Mouse (Mus musculus) embryonic facial prominence, embryonic 11.5 days (tissue): Measurements from ENCODE around the gene Bhmt2. TPM values are rescaled to one million over a fixed set of nuclear protein-coding genes. Genes with fewer than 3 reads are reported as not detected.
A peak's percentile ranks its signal among the peaks of the same experiment; 100 is the strongest.

ENCODE experiments used
- ATAC-seq: fragments of 200-750 bp; cut with Nextera tagmentation; replicated peaks from 2 replicates; pipeline ENCODE4 v1.8.0; 2017; ENCODE audit warnings: low read depth; ENCODE audit not compliant: insufficient number of reproducible peaks, low FRiP score, low TSS enrichment
- DNase-seq: peaks from one replicate; pipeline ENCODE4 v3.0.0-alpha.2; 2015; ENCODE audit warnings: low spot score
- H3K27ac ChIP-seq: fragments of 300-500 bp; sonication (generic); replicated peaks from 2 replicates; pipeline ENCODE4 v1.5.1; 2014; ENCODE audit warnings: mild to moderate bottlenecking, low read depth, low read length, control low read depth
- H3K27me3 ChIP-seq: fragments of 300-500 bp; sonication (generic); 2 replicates; pipeline ENCODE4 v1.6.1; 2014; ENCODE audit warnings: mild to moderate bottlenecking, low read length, moderate library complexity, mixed read lengths; ENCODE audit not compliant: control insufficient read depth, insufficient read depth
- H3K36me3 ChIP-seq: fragments of 300-500 bp; sonication (generic); replicated peaks from 2 replicates; pipeline ENCODE4 v1.6.1; 2014; ENCODE audit warnings: low read depth, mild to moderate bottlenecking, low read length, moderate library complexity, mixed read lengths; ENCODE audit not compliant: control insufficient read depth, insufficient read depth
- H3K4me1 ChIP-seq: fragments of 300-500 bp; sonication (generic); 2 replicates; pipeline ENCODE4 v1.6.1; 2014; ENCODE audit warnings: low read length, mixed read lengths; ENCODE audit not compliant: control insufficient read depth, insufficient read depth
- H3K4me2 ChIP-seq: fragments of 300-500 bp; sonication (generic); 2 replicates; pipeline ENCODE4 v1.6.1; 2014; ENCODE audit warnings: low read depth, mild to moderate bottlenecking, control low read depth, low read length, moderate library complexity
- H3K4me3 ChIP-seq: fragments of 300-500 bp; sonication (generic); 2 replicates; pipeline ENCODE4 v1.5.1; 2014; ENCODE audit warnings: low read depth, low read length, control low read depth
- H3K9ac ChIP-seq: fragments of 300-500 bp; sonication (generic); replicated peaks from 2 replicates; pipeline ENCODE4 v1.6.1; 2014; ENCODE audit warnings: mild to moderate bottlenecking, control low read depth, low read length
- H3K9me3 ChIP-seq: fragments of 300-500 bp; sonication (generic); replicated peaks from 2 replicates; pipeline ENCODE4 v1.6.1; 2016; ENCODE audit warnings: mild to moderate bottlenecking, low read length, inconsistent platforms, mixed read lengths; ENCODE audit not compliant: control insufficient read depth
- WGBS: fragments of 180-500 bp; shearing (Covaris S2); extraction: QIAGEN DNeasy Blood & Tissue Kit; methylation state at CpG from one replicate; pipeline ENCODE4 v1.1.7; 2014; 5-methylcytosine and 5-hydroxymethylcytosine counted together
- polyA plus RNA-seq: library from polyadenylated mRNA; unstranded; fragments of >200 nt; fragmentation: Nextera tagmentation; extraction: Ambion mirVana; gene quantifications from 2 replicates; pipeline ENCODE4 v1.2.1, GENCODE M21; 2014

Gene Bhmt2
- polyA plus RNA-seq: not detected in 2 replicates

GRCm38 (mm10) chr13:93674131-93674561 lies at the start of gene Bhmt2, which contains the start of gene Dmgdh:
TSS of gene Bhmt2 (minus strand) at chr13:93674302.
TSS of gene Dmgdh (plus strand) at chr13:93674433.
- DNase-seq: no peak
- H3K4me1 ChIP-seq: no peaks in the 10 kb centered on the region

DNA sequence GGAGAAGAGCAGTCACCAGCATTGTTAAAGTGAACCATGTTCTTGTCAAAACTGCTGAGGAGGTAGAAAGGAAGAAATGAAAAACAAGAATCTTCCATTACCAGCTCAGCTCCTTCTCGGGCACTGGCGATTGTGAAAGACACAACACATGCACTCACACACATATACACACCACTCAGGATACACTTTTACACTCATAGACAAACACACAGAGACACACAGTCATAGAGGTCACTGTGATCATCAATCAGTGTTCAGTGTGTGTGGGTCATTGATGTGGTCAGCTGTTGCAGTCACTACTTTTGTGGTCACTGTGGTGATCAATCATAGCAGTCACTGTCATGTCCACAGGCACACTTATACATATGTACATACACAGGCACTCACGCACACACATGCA lies 49.4 kb upstream of the Bhmt2 start:
- Histone ChIP-seq H3K27me3 (no peaks in the 10 kb centered on the region), H3K36me3 (no peaks in the 10 kb centered on the region), H3K4me3 (no peak overlapping the region), H3K9ac (no peak overlapping the region), H3K4me1 (no peaks in the 10 kb centered on the region), H3K9me3 (no peaks in the 10 kb centered on the region), H3K27ac (no peak overlapping the region), H3K4me2 (no peak overlapping the region)
- DNase-seq (no peak), ATAC-seq (0 out of 2 replicates have a peak, but pooled peaks have one; percentile 34)
- 89% methylated on average over 3 of the region's 3 CpGs for WGBS

More at GRCm38 (mm10) chr13:93674131-93674561, at the start of gene Bhmt2, which contains the start of gene Dmgdh:
- ATAC-seq: no peak
- WGBS: 6% methylated on average over 24 of the region's 31 CpGs
- Histone ChIP-seq H3K27me3 (peaks cover 4% of the 10 kb centered on the region; the same call in 1 of the 2 replicates), H3K4me3 (0 out of 2 replicates have a peak within 1 kb of the TSS, but pooled peaks have one; percentile 8), H3K27ac (no peak within 1 kb of the TSS), H3K4me2 (peak within 1 kb of the TSS; percentile 30), H3K9me3 (no peaks in the 10 kb centered on the region), H3K9ac (no peak within 1 kb of the TSS; the same call in 1 of the 2 replicates), H3K36me3 (no peaks in the 10 kb centered on the region)

- no peaks in the 10 kb centered on the region for H3K27me3 ChIP-seq
- no peaks in the 10 kb centered on the region; the same call in 1 of the 2 replicates for H3K4me1 ChIP-seq
- H3K36me3 ChIP-seq: no peaks in the 10 kb centered on the region
- no peaks in the 10 kb centered on the region for H3K9me3 ChIP-seq
- WGBS: 78% methylated on average over 4 of the region's 4 CpGs
- no peak overlapping the region for H3K4me3 ChIP-seq
- no peak overlapping the region for H3K4me2 ChIP-seq
- no peak overlapping the region for H3K27ac ChIP-seq
- ATAC-seq: no peak
- no peak overlapping the region for H3K9ac ChIP-seq
- no peak for DNase-seq
Measured at GRCm38 (mm10) chr13:93721916-93722315, 47.8 kb upstream of the Bhmt2 start.

DNA sequence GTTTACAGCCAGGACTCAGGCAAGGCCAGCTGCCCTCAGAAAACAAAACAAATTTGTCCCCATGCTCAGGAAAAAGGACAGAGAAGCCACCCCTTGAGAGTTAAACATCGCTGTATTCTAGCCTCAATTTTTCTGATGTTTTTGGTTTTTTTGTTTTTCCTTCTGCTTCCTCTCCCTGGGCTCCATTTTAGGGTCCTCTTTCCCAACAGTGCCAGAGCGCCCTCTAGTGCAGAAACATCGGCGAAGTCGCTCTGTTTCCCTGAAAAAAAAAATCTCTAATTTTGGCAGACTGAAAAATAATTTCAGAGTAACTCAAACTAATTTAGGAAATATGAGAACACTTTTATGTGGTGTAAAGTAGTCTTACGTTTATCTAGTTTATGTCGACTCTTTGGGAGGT lies 44.8 kb upstream of the Bhmt2 start:
- Histone ChIP-seq H3K9ac (no peak overlapping the region), H3K9me3 (no peaks in the 10 kb centered on the region), H3K4me1 (no peaks in the 10 kb centered on the region; the same call in 1 of the 2 replicates), H3K27me3 (no peaks in the 10 kb centered on the region), H3K27ac (no peak overlapping the region), H3K4me3 (no peak overlapping the region), H3K4me2 (no peak overlapping the region), H3K36me3 (no peaks in the 10 kb centered on the region)
- WGBS: 2% methylated on average over 7 of the region's 7 CpGs
- DNase-seq (peak; percentile 87), ATAC-seq (no peak)

- Histone ChIP-seq H3K27me3 (no peaks in the 10 kb centered on the region), H3K9ac (no peak overlapping the region), H3K4me1 (no peaks in the 10 kb centered on the region; the same call in 1 of the 2 replicates), H3K36me3 (no peaks in the 10 kb centered on the region), H3K4me2 (no peak overlapping the region), H3K27ac (no peak overlapping the region), H3K9me3 (no peaks in the 10 kb centered on the region), H3K4me3 (no peak overlapping the region)
- peak; percentile 70 for DNase-seq
- no peak for ATAC-seq
- 32% methylated on average over 7 of the region's 7 CpGs for WGBS
Measured at GRCm38 (mm10) chr13:93717113-93717512, 43.0 kb upstream of the Bhmt2 start.

GRCm38 (mm10) chr13:93713826-93714225 lies 39.7 kb upstream of the Bhmt2 start:
- WGBS: 90% methylated on average over 3 of the region's 3 CpGs

GRCm38 (mm10) chr13:93712362-93712761 lies 38.3 kb upstream of the Bhmt2 start:
- Histone ChIP-seq H3K27me3 (no peaks in the 10 kb centered on the region), H3K27ac (no peak overlapping the region), H3K9ac (no peak overlapping the region), H3K4me1 (no peaks in the 10 kb centered on the region), H3K9me3 (no peaks in the 10 kb centered on the region), H3K36me3 (no peaks in the 10 kb centered on the region), H3K4me3 (no peak overlapping the region), H3K4me2 (no peak overlapping the region)
- WGBS: 90% methylated on average over 4 of the region's 4 CpGs
- no peak for ATAC-seq
- no peak for DNase-seq

More at GRCm38 (mm10) chr13:93713826-93714225, 39.7 kb upstream of the Bhmt2 start:
- ATAC-seq: no peak
- Histone ChIP-seq H3K4me3 (no peak overlapping the region), H3K4me1 (no peaks in the 10 kb centered on the region; the same call in 1 of the 2 replicates), H3K9me3 (no peaks in the 10 kb centered on the region), H3K27me3 (no peaks in the 10 kb centered on the region), H3K36me3 (no peaks in the 10 kb centered on the region), H3K4me2 (no peak overlapping the region), H3K9ac (no peak overlapping the region), H3K27ac (no peak overlapping the region)
- DNase-seq: no peak

DNA sequence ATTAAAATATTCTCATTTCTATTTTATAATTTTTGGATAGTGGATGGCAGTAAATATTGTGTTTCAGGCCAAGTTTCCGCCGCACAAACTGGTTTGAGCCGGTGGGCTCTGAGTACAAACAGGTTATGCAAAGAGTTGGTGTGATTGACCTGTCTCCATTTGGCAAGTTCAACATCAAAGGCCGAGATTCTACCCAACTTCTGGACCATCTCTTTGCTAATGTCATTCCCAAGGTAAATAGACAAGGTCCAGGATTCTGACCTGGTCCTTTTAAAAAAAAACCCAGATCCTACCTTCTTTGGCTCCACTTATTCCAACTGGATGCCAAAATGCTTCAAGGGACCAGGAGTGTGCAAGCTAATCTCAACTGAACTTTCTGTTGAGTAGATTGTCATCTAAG lies 37.1 kb upstream of the Bhmt2 start:
- no peaks in the 10 kb centered on the region for H3K27me3 ChIP-seq
- H3K36me3 ChIP-seq: no peaks in the 10 kb centered on the region
- no peak overlapping the region for H3K9ac ChIP-seq
- no peak overlapping the region for H3K27ac ChIP-seq
- H3K9me3 ChIP-seq: no peaks in the 10 kb centered on the region
- 91% methylated on average over 4 of the region's 4 CpGs for WGBS
- no peak overlapping the region for H3K4me2 ChIP-seq
- H3K4me3 ChIP-seq: no peak overlapping the region
- ATAC-seq: no peak
- DNase-seq: no peak
- H3K4me1 ChIP-seq: no peaks in the 10 kb centered on the region
